Mouse (Mus musculus) brain, embryonic 18.5 days (tissue): Measurements from ENCODE around the gene Tmem121b.

Experiments
- DNase-seq: peaks from one replicate; pipeline ENCODE4 v3.0.0-alpha.2; 2012; ENCODE audit warnings: low read depth, low spot score

Tmem121b gene

DNA sequence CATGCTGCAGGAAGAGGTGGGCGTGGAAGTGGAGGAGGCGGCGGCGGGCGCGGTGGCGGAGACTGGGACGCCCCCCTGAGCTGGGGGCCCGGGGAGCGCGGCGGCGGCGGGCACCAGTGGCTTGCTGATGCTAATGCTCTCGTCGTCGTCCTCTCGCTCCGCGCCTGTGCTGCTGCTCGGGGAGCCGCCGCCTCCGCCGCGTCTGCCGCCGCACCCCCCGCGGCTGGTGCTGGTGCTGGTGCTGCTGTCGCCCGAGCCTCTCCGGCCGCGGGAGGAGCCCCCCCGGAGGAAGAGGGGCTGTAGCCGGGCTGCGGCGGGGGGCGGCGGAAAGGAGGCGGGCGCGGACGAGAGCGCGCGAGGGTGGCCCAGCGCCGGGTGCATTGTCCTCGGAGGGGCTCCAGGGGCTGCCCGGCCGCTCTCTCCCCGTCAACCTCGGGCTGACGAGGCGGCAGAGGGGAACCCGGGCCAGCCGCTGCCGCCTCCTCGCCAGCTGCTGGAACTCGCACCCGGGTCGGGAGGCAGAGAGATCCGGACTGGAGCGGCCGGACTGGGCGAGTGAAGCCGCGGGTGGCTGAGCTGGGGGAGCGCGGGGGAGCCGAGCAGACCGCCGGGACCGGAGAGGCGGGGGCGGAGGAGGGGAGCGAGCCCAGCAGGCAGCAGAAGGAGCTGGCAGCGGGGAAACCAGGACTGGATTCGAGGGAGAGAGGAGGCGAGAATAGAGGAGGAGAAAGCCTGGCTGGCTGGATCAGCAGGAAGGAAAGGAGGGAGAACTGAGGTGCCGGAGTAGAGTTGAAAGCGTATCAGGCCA, at the start of gene Tmem121b:
Gene Tmem121b (minus strand): TSS at position 434 of the 808 bp plus-strand sequence.
- DNase-seq = peak; percentile 82

DNA sequence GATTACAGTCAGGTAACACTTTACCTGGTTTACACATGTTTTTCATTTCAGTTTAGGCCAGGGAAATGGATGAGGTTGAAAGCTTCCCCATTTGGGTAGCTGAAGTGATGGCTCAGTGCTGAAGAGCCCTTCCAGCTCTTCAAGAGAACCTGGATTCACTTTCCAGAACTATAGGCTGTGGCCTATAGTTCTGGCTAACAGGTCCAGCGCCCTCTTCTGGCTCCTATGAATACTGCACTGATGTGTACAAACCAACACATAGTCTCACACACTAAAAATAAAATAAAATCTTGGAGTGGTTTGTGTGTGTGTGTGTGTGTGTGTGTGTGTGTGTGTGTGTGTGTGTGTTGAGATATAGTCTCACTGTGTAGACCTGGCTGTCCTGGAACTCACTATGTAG, 48.5 kb upstream of the Tmem121b start:
- no peak for DNase-seq

DNA sequence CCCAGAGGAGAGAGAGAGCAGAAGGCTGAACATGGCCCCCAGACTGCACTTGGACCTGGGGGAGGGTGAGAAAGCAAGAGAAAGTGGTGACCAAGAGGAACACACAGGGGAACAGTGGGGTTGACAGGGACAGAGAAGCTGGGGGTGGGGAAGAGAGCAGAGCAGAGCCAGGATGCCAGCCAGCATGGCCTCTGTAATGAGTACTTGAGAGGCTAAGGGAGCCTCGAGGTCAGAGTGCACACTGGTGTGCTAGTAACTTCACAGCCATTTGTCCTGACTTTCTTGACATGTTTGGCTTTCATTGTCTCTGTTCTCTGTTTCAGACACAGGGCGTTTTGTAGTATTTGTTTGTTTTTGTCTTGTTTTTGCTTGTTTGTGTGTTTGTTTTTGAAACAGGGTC, 47.8 kb upstream of the Tmem121b start:
- DNase-seq = no peak

DNA sequence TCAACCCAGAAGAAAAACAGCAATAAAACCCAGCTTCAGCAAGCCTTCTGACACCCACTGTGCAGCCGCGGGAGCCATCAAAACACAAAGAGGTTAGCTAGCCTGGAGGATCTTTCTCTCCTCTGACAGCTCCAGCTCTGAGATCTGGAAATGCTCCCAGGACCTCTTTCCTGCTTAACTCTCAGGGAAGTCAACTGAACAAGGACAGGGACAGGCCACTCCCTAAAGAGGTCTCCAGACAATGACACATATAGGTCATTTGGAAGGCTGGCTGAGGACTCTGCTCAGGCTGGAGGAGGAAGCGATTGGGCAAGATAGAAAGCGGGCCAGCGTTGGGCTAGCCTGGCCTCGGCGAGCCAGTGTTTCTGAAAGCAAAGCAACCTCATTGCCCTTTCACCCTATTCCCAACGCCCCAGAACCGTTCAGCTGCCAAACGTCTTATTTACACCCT, 46.2 kb upstream of the Tmem121b start:
- DNase-seq = no peak

DNA sequence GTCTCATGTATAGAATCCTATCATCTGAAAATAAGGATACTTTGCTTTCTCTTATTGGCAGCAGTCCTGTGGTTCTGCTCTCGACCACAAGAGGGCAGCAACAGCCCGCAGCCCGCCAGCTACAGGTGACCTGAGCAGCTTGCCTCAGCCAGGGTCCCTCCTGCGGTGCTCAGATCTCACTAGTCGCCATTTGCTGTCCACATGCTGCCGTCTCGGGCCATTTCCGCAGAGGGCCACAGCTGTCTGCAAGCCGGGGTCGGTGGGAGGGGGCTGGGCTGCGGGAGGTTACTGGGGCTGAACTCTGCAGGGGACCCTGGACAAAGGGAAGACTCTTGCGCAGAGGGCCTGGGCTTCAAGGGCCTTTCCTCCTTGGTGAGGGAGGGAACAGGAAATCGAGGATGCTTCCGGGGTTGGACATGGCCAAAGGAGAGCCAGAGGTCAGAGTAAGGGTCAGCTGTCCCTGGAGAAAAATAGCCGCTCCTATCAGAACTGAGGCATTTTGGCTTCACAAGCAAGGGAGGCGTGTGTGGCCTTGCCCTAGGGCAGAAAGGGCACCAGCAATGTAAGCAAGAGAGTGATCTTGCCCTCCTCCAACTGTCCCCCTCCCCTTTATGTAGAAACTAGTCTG, 45.6 kb upstream of the Tmem121b start:
- DNase-seq = peak; percentile 43

DNA sequence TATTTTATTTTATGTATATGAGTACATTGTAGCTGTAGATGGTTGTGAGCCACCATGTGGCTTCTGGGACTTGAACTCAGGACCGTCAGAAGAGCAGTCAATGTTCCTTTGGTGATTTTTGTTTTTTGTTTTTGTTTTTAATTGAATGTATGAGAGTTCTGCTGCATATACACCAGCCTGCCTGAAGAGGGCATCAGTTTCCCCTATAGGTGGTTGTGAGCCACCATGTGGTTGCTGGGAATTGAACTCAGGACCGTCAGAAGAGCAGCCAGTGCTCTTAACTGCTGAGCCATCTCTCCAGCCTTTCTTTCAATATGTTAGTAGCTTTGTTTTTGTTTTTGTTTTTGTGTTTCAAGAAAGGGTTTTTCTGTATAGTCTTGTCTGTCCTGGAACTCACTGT, 42.7 kb upstream of the Tmem121b start:
- DNase-seq = no peak

DNA sequence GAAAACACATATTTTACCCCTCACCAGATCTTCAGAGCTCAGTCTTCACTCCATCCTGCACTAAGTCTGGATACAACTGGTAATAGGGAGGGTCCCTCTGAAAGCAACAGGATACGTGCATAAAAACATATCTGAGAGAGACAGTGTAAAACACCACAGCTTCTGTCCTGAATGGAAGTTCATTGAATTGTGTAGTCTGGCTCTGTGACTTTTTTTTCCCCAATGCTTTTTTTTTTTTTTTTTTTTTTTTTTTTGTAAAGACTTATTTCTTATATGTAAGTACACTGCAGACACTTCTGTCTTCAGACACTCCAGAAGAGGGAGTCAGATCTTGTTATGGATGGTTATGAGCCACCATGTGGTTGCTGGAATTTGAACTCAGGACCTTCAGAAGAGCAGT, 39.0 kb upstream of the Tmem121b start:
- DNase-seq = no peak

DNA sequence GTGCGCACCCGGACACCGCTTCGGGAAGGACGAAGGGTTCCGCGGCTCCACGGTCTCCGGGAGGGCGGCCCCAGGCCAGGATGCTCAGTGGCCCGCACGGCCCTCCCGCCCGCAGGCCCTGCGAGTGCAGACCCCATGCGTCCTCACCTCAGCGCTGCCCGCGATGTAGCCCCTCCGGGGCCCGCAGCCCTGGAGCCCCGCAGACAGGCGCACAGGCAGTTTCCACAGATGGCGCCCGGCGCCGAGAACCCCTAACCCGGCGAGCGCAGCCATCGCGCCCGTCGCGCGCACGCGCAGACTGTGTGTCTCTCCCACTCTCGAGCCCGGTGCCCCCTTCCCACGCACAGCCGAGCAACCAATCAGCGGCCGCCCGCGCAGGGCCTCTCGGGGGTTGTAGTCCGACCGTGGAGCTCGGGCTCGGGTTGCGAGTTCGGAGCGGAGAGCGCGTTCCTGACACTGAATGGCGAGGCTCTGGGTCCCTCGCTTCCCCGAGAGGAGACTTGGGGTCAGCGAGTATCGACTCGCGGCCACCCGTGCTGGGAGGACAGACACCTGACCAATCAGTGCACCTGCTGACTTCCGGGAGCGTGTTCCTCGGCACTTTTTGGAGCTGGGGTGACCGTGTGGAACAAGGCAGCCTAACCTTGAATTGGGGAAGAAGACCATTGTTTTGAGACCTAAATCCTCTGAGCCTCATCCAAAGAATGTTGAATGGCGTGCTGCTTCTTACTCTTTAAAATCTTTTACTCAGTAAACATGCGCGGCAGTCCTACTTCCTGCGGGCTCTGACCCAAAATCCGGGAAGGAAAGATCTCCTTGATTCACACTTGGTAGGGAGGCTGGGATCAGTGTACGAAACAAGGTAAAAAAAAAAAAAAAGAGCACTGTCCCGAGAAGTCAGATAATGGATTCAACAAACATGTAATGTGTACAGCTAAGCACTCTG, 37.7 kb upstream of the Tmem121b start, which contains the start of gene Hdhd5:
Gene Hdhd5 (minus strand): TSS at position 300 of the 946 bp plus-strand sequence.
- DNase-seq = peak; percentile 86

DNA sequence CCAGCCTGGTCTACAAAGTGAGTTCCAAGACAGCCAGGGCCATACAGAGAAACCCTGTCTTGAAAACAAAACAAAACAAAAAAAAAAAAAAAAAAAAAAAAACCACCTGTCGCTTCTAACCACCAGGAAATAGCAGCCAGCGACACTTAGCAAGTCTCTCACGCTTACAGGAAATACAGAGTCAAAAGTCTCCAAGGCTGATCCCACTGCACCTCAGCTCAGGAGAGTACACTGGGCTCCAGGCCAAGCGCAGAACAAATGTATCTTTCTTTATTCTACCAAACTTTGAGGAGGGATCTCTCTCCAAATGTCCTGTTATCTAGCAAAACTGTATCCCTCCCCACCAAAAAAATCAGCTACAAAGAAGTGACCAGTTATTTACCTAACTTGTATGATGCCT, 35.5 kb upstream of the Tmem121b start:
- DNase-seq = no peak

DNA sequence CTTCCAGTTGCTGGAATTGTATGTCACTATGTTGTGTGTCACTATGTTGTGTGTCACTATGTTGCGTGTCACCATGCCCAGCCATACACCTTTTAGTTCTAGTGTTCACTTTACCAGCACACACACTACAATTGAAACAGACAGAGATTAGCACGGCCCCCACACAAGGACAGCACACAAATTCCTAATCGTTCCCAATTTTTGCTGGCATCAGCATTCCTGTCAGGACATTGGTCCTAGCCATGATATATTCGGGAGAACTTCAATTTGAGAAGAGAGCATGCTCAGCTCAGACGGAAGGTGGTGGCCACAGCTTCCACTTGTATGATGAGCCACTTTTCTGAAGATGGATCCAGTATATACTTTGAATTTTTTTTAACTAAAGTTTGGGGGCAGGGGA, 31.2 kb upstream of the Tmem121b start:
- no peak for DNase-seq

DNA sequence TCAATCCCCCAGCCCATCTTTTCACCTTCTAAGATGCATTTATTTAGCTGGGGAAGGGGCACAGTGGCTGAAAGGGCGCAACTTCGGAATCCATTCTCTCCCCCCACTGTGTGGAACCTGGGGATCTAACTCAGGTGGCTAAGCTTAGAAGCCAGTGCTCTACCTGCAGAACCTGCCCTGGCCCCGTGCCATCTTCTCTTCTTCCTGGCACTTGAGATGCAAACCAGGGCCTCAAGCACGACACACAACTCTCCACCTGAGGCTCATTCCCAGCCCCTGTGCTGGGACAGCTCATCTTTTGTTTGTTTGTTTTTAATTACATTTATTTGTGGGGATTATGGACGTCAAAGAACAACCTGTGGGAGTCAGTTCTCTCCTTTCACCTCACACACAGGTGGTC, 26.0 kb upstream of the Tmem121b start:
- no peak for DNase-seq

DNA sequence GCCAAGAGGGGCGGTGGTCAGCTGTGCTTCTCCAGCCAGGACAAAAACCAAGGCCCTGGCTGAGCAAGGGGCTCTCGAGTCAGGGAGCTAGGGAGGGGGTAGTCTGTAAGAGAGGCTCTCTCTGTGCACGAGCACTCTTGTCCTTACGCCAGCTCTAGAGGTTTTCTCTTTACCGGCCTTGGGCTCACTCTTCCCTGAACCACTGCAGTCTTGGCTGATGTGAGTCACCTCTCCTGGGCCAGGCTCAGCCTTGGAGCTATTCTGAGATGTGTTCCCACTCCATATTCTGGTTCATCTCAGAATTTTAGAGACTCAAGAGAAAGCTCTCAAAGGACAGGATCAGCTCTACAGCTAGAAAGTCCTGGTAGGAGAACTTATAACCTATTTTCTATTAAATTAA, 23.7 kb upstream of the Tmem121b start:
- no peak for DNase-seq

DNA sequence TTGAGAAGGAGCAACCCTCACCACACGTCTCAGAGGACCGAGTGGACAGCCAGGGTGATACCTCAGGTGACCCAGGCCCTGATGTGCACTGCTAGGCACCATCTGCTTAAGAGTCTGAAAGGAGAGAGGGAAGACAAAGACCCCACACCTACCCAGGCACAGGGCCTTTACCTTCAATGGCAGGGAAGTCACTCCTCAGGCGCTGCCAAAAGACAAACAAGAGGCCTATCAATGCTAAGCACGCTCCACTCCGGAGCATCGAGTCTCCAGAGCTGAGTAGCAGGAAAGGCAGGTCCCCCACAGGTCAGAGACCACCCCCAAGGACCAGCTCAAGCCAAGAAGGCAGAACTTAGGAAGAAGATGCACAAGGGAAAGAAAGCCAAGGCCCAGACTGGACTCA, 23.3 kb upstream of the Tmem121b start:
- no peak for DNase-seq

DNA sequence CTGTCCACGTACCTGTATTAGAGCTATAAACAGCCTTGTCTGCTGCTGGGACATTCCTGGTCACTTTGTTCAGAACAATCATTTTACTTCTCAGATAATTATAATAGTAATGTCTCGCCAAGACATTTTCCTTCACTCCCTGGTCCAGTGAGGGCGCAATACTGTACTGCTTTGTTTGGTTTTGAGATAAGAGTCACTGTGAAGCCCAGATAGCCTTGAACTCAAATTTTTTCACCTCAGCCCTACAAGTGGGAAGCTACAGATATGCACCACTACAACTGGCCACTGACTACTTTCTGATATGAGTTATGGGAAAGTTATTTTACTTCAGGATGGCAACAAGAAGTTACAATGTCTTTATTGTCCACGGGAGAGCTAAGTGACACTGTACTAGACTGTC, 22.8 kb upstream of the Tmem121b start:
- DNase-seq = no peak

DNA sequence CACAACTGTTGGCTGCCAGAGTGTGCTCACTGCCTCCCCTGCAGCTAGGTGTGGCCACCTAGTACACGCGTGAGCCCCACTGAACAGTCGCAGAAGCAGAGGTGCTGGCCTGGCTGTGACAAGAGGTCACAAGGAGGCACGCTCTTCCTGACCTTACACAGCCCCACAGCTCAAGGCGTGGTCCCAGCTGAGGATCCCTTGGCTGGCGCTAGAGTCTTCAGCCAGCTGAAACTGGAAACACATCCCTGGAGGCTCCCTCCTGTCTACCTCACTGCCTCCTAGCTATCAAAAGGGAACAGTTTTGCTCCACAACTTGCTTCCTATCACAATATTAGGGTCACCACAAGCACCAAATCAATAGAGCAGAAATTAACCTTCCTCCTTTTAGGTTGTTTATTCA, 17.6 kb upstream of the Tmem121b start:
- no peak for DNase-seq

DNA sequence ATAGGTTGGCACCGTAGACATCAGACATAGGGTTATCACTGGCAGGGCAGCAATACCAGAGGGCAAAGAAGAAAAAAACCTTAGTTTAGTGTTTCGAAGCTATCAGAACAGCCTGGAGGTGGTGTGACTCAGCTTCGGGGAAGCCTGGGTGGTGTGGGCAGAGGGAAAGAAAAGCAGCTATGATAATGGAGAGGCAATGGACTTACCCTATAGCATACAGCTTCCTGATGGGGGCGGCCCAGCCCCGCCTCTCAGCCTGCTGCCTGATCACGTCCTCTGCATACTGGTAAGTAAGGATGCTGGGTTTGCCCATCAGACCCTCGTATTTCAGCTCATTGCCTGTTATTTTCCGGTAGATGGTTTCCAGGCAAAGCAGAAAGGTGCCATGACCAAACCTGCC, 16.8 kb upstream of the Tmem121b start:
- no peak for DNase-seq

DNA sequence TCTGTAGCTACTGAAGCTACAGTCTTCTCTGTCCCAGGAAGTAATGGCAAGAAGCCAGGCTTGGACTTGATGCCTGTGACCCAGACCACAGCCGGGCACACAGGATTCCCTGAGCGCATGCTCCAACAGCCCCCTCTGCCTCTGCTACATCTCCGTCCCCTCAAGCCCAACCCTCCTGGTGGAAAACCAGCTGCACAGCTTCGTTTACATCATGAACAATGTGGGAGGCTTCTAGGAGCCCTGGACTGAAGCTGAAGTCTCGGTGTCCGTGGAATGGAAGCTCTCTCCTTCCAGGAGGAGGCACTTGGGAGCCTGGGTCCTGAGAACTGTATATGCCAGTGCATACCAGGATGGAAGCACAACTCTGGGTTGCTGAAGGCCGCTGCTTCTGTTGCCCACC, 16.4 kb upstream of the Tmem121b start:
- DNase-seq = no peak

DNA sequence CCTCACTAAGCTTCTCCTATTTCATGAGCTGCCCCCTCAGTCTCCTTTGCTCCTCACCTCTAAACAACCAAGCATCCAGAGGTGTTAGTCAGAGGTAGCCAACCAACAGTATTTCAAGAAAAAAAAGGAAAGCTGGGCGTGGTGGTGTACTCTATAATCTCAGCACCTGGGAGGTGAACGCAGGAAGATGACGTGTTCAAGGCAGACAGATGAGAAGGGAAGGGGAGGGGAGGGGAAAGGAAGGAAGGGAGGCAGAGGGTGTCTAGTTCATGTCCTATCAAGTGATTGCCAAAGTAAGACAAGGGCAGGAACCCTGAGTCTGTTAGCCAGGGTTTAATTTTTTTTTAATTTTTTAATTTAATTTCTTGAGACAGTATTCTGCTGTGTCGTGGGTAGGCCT, 15.0 kb upstream of the Tmem121b start:
- DNase-seq = no peak

DNA sequence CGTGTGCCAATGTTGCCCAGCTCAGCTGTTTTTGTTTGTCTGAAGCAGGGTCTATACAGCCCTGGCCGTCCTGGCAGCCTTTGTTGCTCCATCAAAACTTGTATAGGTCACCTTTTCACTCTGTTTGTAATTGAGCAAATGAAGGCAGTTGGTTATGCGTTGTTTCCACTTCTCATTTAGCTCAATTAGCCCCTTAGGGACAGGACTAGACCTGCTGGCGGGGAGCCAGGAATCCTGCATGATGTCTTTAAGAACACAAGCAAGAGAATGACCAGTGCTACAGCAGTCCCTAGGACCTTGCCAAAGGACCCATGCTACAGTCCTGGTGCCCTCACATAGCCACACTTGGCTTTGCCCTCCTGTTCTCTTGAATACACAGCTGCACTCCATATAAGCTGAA, 11.9 kb upstream of the Tmem121b start:
- DNase-seq = no peak

DNA sequence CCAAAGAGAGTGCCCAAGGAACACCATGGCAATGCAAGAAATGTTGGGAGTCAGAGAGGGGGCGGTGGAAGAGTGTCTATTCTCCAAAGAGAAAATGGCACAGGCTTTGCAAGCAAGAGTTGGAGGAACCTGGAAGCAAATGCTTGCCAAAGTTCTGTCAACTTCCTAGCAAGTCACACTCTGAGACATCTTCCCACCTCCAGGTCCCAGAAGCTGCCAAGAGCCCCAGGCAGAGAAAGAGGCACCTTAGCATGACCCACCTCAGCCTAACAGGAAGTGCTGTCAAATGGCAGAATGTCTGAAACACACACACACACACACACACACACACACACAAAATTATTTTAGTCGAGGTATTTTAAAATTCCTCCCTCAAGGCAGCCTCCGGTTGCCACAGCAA, 10.4 kb upstream of the Tmem121b start:
- DNase-seq = no peak

DNA sequence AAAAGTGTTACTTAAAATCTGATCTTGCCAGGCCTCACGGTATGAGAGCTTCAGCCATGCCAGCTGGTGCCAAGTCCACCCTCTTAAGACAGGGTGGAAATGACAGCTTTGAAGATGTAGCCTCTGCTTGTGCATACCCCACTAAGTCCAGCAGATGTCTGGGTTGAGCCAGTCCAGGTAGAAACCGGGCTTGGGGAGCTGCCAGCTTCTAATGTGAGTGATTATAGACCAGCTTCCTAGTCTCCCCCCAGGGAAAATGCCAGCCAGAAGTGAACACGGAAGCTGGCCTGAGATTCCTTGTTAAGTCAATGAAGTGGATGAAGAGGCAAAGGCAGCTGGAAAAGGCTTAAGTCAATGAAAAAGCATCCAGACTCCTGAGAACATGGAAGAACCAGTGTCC, 2.9 kb upstream of the Tmem121b start:
- DNase-seq = no peak
